Mouse (Mus musculus): ENCODE results near the gene Cpeb3. TPM values are rescaled to one million over a fixed set of nuclear protein-coding genes. Genes with fewer than 3 reads are reported as not detected.

Cpeb3 gene
- total RNA-seq, 1 experiment = 1.8 TPM

DNA sequence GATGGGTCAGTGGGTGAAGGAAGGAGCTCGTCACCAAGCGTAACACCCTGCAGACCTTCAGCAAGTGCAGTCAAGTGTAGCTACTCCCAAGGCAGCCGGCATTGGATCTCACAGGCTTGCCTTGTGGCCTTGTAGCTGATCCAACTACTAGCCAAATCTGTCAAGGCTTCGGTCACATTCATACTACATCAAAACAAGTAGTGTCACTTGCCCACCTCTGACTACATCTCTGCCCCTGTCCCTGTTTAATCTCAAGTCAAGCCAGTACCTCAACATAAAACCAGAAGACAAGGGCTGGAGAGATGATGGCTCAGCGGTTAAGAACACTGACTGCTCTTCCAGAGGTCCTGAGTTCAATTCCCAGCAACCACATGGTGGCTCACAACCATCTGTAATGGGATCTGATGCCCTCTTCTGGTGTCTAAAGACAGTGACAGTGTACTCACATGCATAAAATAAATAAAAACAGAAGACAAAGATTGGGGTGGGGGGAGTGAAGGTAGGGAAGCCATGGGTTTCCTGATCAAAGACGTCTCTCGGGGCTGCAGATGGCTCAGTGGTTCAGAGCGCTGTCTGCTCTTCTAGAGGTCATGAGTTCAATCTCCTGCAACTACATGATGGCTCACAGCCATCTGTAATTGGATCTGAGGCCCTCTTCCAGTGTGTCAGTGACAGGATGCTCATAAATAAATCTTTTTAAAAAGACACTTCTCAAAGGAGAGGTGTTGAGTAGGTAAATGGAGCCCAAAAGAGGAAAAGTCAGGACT lies 194.0 kb downstream of the Cpeb3 start:
- no peak overlapping the region for H3K4me3 ChIP-seq (ENCODE audit: insufficient read depth in 1 of 2, low read depth in 1 of 2, low read length in 2 of 2, poor library complexity in 1 of 2, severe bottlenecking in 1 of 2)
- TF ChIP-seq CHD2 (IDR thresholded peaks at IDR 0.05; ENCODE audit: low read depth, low read length) (no peak), MAFK (IDR thresholded peaks at IDR 0.05; ENCODE audit: insufficient read depth, low read depth, low read length) (no peak), ZC3H11A (IDR thresholded peaks at IDR 0.05; ENCODE audit: borderline replicate concordance, low read depth, low read length) (no peak), ZNF384 (IDR thresholded peaks at IDR 0.05; ENCODE audit: low read depth, low read length) (no peak), HCFC1 (IDR thresholded peaks at IDR 0.05; ENCODE audit: borderline replicate concordance, insufficient read depth, low read length) (no peak)
- peaks cover 6 to 12% of the 10 kb centered on the region in 2 experiments for H3K4me1 ChIP-seq (ENCODE audit: control insufficient read depth in 2 of 2, insufficient read depth in 2 of 2, low read length in 2 of 2, poor library complexity in 1 of 2)
- H3K9me3 ChIP-seq (ENCODE audit: control insufficient read depth, insufficient read depth, low read depth, low read length) = no peaks in the 10 kb centered on the region
- H3K36me3 ChIP-seq (ENCODE audit: control insufficient read depth, insufficient read depth, low read length, poor library complexity, severe bottlenecking) = peaks cover 16% of the 10 kb centered on the region
- in situ Hi-C loops (cut with MboI; ENCODE audit: low sequenced_read_pairs in 2 of 2, unreplicated experiment in 2 of 2) = no loop called here
- no peak overlapping the region for H3K9ac ChIP-seq (ENCODE audit: insufficient read depth, low read depth, low read length, poor library complexity, severe bottlenecking)
- no peak for DNase-seq (ENCODE audit: low read depth, low spot score)
- no peak overlapping the region for H3K27ac ChIP-seq (ENCODE audit: insufficient read depth, low read depth, low read length, poor library complexity, severe bottlenecking)

DNA sequence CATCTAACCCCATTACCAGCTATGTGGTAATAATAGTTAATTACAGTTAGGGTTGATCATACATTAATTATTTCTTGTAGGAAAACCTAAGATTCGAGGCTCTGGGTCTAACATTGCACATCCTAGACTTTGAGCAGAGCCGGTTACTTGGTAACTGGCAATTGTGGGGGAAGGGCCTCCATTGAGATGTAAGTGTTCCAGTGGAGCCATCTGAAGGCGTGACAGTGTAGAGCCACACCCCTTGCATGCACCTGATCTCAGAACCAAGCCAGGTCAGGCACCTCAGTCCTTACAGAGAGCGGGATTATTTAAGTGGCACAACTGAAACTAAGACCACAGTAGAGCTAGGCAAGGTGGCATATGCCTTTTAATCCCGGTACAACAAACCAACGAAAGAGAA lies 194.9 kb downstream of the Cpeb3 start:
- Histone ChIP-seq H3K36me3 (ENCODE audit: control insufficient read depth, insufficient read depth, low read length, poor library complexity, severe bottlenecking) (peaks cover 19% of the 10 kb centered on the region), H3K27ac (ENCODE audit: insufficient read depth, low read depth, low read length, poor library complexity, severe bottlenecking) (no peak overlapping the region; the same call in 1 of the 2 replicates), H3K4me3 (ENCODE audit: insufficient read depth in 1 of 2, low read depth in 1 of 2, low read length in 2 of 2, poor library complexity in 1 of 2, severe bottlenecking in 1 of 2) (no peak overlapping the region), H3K9me3 (ENCODE audit: control insufficient read depth, insufficient read depth, low read depth, low read length) (no peaks in the 10 kb centered on the region), H3K4me1 (ENCODE audit: control insufficient read depth in 2 of 2, insufficient read depth in 2 of 2, low read length in 2 of 2, poor library complexity in 1 of 2) (peaks cover 3 to 8% of the 10 kb centered on the region in 2 experiments; a peak in 3 of 4 replicates), H3K9ac (ENCODE audit: insufficient read depth, low read depth, low read length, poor library complexity, severe bottlenecking) (no peak overlapping the region)
- peak; percentile 60 for DNase-seq (ENCODE audit: low read depth, low spot score)
- in situ Hi-C loops (cut with MboI; ENCODE audit: low sequenced_read_pairs in 2 of 2, unreplicated experiment in 2 of 2) = no loop called here
- TF ChIP-seq CHD2 (IDR thresholded peaks at IDR 0.05; ENCODE audit: low read depth, low read length) (0 out of 2 replicates have a peak, but pooled peaks have one; percentile 18), HCFC1 (IDR thresholded peaks at IDR 0.05; ENCODE audit: borderline replicate concordance, insufficient read depth, low read length) (no peak), ZNF384 (IDR thresholded peaks at IDR 0.05; ENCODE audit: low read depth, low read length) (no peak)

DNA sequence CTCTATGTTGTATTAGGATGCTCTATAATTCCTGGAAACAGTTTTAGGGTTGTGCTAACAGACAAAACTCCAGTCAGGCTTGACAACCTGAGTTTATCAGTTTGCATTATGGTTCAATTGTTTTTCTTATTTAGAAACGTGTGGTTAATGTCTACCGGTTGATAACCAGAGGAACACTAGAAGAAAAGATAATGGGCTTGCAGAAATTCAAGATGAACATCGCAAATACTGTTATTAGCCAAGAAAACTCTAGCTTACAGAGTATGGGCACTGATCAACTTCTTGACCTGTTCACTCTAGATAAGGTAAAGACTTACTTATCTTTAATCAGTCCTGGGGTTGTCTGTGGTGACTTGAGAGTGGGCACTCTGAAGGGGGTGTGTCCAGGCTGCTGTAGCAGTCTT lies 198.5 kb downstream of the Cpeb3 start:
- peaks cover 24% of the 10 kb centered on the region for H3K36me3 ChIP-seq (ENCODE audit: control insufficient read depth, insufficient read depth, low read length, poor library complexity, severe bottlenecking)
- no peak overlapping the region for H3K27ac ChIP-seq (ENCODE audit: insufficient read depth, low read depth, low read length, poor library complexity, severe bottlenecking)

GRCm38 (mm10) chr19:37004557-37004956 lies 203.8 kb downstream of the Cpeb3 start:
- Histone ChIP-seq H3K4me3 (ENCODE audit: insufficient read depth in 1 of 2, low read depth in 1 of 2, low read length in 2 of 2, poor library complexity in 1 of 2, severe bottlenecking in 1 of 2) (no peak overlapping the region), H3K9me3 (ENCODE audit: control insufficient read depth, insufficient read depth, low read depth, low read length) (no peaks in the 10 kb centered on the region), H3K9ac (ENCODE audit: insufficient read depth, low read depth, low read length, poor library complexity, severe bottlenecking) (no peak overlapping the region), H3K27ac (ENCODE audit: insufficient read depth, low read depth, low read length, poor library complexity, severe bottlenecking) (no peak overlapping the region), H3K4me1 (ENCODE audit: control insufficient read depth in 2 of 2, insufficient read depth in 2 of 2, low read length in 2 of 2, poor library complexity in 1 of 2) (no peaks in the 10 kb centered on the region), H3K36me3 (ENCODE audit: control insufficient read depth, insufficient read depth, low read length, poor library complexity, severe bottlenecking) (peaks cover 24% of the 10 kb centered on the region)
- in situ Hi-C loops (cut with MboI; ENCODE audit: low sequenced_read_pairs in 2 of 2, unreplicated experiment in 2 of 2) = no loop called here
- no peak for DNase-seq (ENCODE audit: low read depth, low spot score)
- TF ChIP-seq HCFC1 (IDR thresholded peaks at IDR 0.05; ENCODE audit: borderline replicate concordance, insufficient read depth, low read length) = no peak
- no peak for TF ChIP-seq ZNF384 (IDR thresholded peaks at IDR 0.05; ENCODE audit: low read depth, low read length)
- no peak for TF ChIP-seq ZC3H11A (IDR thresholded peaks at IDR 0.05; ENCODE audit: borderline replicate concordance, low read depth, low read length)
- TF ChIP-seq MAFK (IDR thresholded peaks at IDR 0.05; ENCODE audit: insufficient read depth, low read depth, low read length) = no peak
- TF ChIP-seq CHD2 (IDR thresholded peaks at IDR 0.05; ENCODE audit: low read depth, low read length) = no peak

More for the DNA sequence above, 198.5 kb downstream of the Cpeb3 start:
- Histone ChIP-seq H3K9ac (ENCODE audit: insufficient read depth, low read depth, low read length, poor library complexity, severe bottlenecking) (no peak overlapping the region), H3K9me3 (ENCODE audit: control insufficient read depth, insufficient read depth, low read depth, low read length) (no peaks in the 10 kb centered on the region), H3K4me1 (ENCODE audit: control insufficient read depth in 2 of 2, insufficient read depth in 2 of 2, low read length in 2 of 2, poor library complexity in 1 of 2) (peaks cover 3 to 4% of the 10 kb centered on the region in 2 experiments; a peak in 3 of 4 replicates), H3K4me3 (ENCODE audit: insufficient read depth in 1 of 2, low read depth in 1 of 2, low read length in 2 of 2, poor library complexity in 1 of 2, severe bottlenecking in 1 of 2) (no peak overlapping the region)
- TF ChIP-seq ZNF384 (IDR thresholded peaks at IDR 0.05; ENCODE audit: low read depth, low read length) (no peak), MAFK (IDR thresholded peaks at IDR 0.05; ENCODE audit: insufficient read depth, low read depth, low read length) (no peak)
- in situ Hi-C loops (cut with MboI; ENCODE audit: low sequenced_read_pairs in 2 of 2, unreplicated experiment in 2 of 2) = no loop called here
- DNase-seq (ENCODE audit: low read depth, low spot score) = no peak

Other genes with a start within 250 kb of the Cpeb3 start
- gene March5, start 1.1 kb downstream of the Cpeb3 start, total RNA-seq (2012; rRNA removed) = 94.7 and 104 TPM in 2 replicates
- gene Ide, start 129.3 kb upstream of the Cpeb3 start, total RNA-seq (2012; rRNA removed) = 44.8 and 47.3 TPM in 2 replicates
- gene Kif11, start 167.8 kb upstream of the Cpeb3 start, total RNA-seq (2012; rRNA removed) = 49.9 and 59.4 TPM in 2 replicates
- 1.9 and 2.1 TPM in 2 replicates for gene Hhex, start 226.2 kb upstream of the Cpeb3 start, total RNA-seq (2012; rRNA removed)

Measured in ES-E14 (cell line).